Mouse (Mus musculus): Measurements from ENCODE around the gene Chd1.
A peak's percentile ranks its signal among the peaks of the same experiment; 100 is the strongest.

Chd1 gene

DNA sequence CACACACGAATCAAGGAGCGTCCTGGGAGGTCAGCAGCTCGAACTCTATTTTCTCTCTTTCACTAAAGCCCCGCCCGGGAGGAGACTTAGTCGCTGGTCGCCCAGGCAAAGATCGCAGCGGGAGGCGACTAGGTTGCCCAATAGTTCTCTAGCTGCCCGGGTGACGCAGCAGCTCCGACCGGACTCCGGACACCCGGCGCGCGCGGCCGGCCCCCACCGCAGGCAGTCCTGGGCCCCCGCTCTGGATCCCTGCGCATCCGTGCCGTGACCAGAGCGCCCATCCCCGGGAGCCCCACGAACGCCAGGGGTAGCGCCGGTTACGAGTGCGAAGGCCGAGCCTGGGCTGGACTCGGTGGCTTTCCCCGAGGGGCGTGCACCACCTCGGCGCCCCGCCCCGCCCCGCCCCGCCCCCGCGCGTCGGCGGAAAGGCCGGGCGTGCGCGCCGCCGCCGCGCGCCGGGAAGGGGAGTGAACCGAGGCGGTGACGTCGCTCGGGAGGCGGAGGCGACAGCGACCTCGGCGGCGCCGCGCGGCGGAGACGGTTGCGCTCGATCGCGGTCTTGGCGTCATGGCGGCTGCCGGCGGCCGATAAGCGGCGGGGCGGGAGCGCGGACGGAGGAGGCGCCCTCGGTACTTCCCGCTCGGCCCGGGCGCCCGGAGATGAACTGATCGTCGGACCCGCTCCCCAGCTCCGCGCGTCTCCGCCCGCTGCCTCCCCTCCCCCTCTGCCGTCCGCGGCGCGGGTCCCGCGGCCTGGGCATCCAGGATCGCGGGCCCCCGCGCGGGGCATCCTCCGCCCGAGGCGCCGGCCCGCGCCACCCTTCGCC is at the start of gene Chd1:
Chd1 (plus strand) TSS at position 493 of the 826 bp plus-strand sequence.
- DNase-seq (ENCODE audit: low spot score) = peak; percentile 88

GRCm38 (mm10) chr17:15656881-15657607 is 47.7 kb upstream of the Chd1 start:
- DNase-seq (ENCODE audit: low spot score) = peak; percentile 8

DNA sequence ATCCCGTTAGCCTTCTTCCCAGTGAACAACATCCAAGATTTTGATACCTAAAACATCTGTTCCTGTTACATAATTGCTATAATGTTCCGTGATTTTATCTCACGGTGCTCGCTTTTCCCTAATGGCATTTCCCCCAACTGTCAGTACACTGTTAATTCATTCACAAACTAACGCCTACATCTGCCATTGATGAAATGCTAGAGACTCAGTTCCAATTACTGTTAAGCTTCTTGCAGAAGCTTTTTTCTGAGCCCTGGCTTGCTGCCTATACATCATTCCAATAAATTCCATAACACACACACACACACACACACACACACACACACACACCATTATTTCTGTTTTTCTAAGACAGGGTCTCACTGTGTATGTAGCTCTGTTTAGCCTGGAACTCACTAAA is 31.9 kb upstream of the Chd1 start:
- no peak for DNase-seq (ENCODE audit: low spot score)

DNA sequence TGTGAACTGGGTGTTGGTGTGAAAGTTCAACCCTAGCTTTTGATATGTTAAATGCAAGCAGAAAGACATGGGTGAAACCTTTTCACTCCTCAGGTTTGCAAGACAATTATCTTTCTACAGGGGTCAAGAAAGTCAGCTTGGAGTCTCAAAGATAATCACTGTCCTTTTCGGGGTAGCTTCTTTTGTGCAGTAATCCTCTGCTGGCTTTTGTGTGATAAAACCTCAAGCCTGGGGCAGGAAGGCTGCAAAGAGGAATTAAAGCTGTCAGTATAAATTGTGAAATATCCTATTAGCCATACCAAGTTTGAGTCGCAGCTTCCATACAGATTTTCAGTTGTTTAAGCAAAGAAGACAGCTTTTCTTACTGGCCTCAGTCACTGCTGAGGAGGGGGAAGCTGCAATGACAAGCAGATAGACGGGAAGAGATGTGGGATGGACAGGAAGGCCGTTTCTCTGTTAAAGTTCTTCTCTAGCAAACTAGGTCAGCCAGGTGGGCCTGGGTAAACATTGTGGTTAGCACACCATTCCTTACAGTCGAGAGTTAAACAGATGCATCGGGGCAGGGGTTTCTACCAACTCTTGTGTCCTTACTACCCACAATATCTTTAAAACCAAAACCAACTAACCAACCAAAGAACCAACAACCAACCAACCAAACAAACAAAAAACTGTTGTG is 26.7 kb upstream of the Chd1 start:
- no peak for DNase-seq (ENCODE audit: low spot score)

DNA sequence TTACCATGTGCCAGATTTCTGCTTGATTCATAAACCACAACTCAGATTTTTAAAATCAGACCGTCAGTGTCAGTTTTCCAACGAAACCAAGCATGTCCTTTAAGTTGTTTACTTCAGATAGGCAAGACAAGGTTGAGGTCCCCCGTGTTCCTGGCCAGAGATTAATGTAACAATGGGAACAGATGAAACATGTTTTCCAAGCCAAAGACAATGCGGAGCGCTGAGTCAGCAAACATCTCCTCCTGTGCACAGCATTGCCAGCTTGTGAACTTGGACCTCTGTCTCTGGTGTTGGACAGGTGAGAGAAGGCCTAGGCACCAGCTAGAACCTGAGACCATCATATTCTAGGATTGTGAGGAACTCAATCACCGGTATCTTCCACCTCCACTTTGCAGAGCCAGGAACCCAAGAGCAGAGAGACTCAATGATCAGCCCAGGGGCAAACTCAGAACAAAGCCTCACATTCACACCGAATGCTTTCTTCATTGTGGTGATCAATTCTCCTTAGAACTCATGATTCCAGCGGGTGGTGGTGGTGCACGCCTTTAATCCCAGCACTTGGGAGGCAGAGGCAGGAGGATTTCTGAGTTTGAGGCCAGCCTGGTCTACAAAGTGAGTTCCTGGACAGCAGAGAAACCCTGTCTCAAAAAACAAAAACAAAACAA is 24.7 kb upstream of the Chd1 start:
- DNase-seq (ENCODE audit: low spot score) = no peak

DNA sequence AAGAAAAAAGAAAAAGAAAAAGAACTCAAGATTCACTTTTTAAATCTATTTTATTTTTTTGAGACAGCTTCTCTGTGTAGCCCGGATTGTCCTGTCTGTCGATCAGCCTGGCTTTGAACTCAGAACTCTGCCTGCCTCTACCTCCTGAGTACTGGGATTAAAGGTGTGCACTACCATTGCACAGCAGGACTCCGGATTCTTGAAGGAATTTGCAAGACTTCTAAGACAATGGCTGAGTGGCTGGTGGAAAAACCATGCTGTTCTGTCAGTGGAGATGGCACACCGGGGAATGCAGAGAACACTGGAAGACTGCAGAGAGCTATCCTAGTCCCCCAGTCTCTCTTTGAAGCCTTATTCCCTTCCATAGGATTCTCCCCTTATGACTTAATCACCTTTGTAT is 24.1 kb upstream of the Chd1 start:
- no peak for DNase-seq (ENCODE audit: low spot score)

- no peak for DNase-seq (ENCODE audit: low spot score)
Measured at GRCm38 (mm10) chr17:15686396-15686795, 18.4 kb upstream of the Chd1 start.

GRCm38 (mm10) chr17:15690304-15690703 is 14.5 kb upstream of the Chd1 start:
- DNase-seq (ENCODE audit: low spot score) = no peak

- DNase-seq (ENCODE audit: low spot score) = no peak
Measured at GRCm38 (mm10) chr17:15695566-15695965, 9.2 kb upstream of the Chd1 start.

- no peak for DNase-seq (ENCODE audit: low spot score)
Measured at GRCm38 (mm10) chr17:15698956-15699355, 5.8 kb upstream of the Chd1 start.

- DNase-seq (ENCODE audit: low spot score) = no peak
Measured at GRCm38 (mm10) chr17:15701505-15701904, 3.3 kb upstream of the Chd1 start.

DNA sequence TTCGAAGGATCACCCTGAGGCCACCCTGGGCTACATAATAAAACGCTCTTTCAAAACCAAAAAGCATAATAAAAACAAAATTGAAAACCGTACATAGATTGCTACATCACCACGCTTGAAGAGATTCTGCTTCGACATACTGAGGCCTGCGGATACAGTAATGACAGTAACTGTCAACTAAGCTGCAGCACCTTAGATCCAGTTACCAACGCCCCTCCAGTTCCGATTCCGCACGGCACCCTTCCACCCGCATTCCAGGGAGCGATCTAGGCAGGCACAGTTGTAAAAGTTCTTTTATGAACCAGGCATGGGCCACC is 651 bp upstream of the Chd1 start:
- no peak for DNase-seq (ENCODE audit: low spot score)

GRCm38 (mm10) chr17:15705303-15706284 is 827 bp downstream of the Chd1 start:
- peak; percentile 36 for DNase-seq (ENCODE audit: low spot score)

DNA sequence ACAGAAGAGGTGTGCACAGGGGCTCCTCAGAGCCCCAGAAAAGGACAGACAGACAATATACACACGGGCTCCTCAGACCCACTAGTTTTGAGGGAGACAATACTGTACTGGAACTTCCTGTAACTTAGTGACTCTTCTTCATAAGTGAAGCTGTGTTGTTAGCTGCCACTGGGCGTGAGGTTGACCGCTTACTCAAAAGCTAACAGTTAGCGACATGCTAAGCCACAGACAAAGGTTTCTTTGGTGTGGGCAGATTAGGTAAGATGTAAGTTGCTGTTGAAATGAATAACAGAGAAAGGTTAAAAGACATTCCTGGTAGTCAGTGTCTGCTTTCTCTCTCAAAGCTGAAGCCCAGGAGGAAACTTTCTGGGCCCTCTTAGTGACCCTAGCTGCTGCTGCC is 9.7 kb downstream of the Chd1 start:
- DNase-seq (ENCODE audit: low spot score) = no peak

DNA sequence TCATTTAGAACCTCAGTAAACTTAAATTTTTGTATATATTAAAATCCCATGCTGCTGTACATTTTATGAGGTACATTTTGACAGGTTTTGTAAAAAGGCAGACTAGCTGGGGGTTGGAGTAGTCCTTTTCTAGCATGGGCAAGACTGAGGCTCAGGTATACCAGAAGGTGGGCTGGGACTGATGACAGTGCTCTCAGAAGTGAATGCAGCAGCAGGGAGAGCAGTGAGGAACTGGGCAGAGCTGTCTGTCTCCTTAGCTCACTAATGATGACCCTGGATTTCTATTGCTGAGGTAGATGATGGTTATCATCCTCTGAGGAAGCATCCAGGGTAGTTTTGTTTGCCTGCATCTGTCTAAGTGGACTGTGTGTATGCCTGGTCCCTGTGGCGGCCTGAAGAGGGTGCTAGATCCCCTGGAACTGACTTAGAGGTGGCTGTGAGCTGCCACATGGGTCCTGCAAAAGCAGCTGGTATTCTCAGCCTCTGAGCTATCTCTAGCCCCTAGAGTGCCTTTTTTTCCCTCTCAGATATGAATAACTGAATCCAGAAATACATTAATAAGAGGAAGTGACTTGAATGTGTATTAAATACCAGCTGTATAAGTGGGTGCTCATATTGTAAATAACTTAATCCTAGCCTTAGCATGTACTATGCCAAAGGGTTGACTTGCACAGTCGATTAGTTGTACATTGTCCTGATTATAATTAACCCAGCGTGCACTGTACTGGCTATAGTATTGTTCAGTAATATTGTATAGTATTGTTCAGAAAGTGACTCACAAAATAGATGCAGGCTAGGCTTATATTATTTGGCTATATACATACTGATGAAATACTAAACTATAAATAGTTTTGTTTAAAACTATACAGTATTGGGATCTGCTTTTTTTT is 10.5 kb downstream of the Chd1 start:
- DNase-seq (ENCODE audit: low spot score) = peak; percentile 16

DNA sequence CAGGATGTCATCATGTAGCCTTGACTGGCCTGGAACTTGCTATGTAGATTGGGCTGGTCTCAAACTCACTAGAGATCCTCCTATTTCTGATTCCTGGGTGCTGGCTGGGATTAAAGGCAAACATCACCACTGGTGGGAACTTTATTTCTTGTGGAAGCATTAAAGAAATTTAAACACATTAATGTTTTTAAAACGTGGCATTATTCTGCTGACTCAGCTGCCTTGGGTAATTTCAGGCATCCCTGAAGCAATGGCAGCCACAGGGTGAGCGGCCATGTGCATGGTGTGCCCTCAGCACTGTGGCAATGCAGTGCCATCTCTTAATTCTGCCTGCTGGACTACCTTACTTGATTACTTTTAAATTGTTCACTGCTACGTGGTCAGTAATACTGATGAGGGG is 11.2 kb downstream of the Chd1 start:
- no peak for DNase-seq (ENCODE audit: low spot score)

GRCm38 (mm10) chr17:15720841-15721240 is 16.1 kb downstream of the Chd1 start:
- no peak for DNase-seq (ENCODE audit: low spot score)

DNA sequence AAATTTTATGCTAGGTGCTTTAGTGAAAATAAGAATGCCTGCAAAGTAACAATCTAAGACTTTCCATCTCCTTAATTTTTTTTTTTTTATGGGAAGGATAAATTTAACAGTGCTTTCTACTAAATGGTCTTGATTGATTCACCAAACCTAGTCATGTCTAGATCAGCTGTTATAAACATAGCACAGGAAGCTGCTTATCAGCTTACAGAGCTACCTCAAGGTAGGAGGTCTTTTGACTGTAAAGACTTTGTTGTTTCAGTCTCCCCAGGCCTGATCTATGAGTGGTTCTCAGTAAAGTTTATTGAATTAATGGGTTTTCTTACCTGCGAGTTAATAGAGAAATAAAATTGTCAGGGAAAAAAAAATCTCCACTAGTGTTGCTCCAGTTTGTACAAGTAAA is 18.5 kb downstream of the Chd1 start:
- no peak for DNase-seq (ENCODE audit: low spot score)

DNA sequence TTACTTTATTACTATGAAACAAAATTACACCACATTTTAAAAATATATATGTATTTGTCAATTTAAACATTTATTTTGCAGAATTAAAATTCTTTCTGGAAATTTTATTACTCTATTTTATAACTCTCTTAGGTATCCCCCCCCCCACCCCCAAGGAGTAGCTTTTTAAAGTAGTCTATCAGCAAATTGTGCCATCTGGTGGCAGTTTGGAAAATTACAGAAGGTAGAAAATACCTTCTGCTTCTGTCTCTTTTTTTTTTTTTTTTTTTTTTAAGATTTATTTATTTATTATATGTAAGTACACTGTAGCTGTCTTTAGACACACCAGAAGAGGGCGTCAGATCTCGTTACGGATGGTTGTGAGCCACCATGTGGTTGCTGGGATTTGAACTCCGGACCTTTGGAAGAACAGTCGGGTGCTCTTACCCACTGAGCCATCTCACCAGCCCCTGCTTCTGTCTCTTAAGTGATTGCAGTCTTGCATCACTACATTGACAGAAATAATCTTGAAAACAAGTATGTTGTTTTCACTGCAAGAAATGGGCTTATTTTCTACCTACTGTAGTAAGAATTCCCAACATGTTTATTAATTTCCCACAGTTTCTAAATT is 19.2 kb downstream of the Chd1 start:
- peak; percentile 27 for DNase-seq (ENCODE audit: low spot score)

- no peak for DNase-seq (ENCODE audit: low spot score)
Measured at GRCm38 (mm10) chr17:15731706-15732105, 26.9 kb downstream of the Chd1 start.
